Mouse (Mus musculus): ENCODE data around the gene Gsg1l.

Gsg1l gene

DNA sequence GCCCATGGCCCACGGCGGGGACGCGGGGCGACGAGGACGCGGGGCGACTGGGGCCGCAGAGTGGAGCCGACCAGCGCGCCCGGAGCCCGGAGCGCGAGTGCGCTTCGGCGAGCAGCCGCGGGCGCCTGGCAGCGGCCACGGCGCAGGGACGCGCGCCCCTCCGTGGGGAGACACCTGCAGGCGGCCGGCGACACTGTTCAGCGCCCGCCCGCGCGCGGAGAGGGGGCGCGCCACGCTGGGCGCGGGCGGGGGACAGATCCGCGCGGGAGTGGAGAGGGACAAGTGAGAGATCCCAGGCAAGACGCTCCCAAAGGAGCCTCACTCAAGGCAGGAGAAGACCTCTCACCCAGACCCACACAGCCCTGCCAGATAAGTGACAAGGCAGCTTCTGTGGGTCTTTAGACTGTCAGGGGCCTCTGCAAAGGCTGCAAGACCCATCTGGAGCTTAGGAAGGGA, at the start of gene Gsg1l:
Gsg1l (minus strand) TSS at position 126 of the 456 bp plus-strand sequence.
- DNase-seq (ENCODE audit: extremely low spot score, low read depth, low spot score): no peak

GRCm38 (mm10) chr7:126127673-126128072, 45.5 kb upstream of the Gsg1l start:
- no peak for DNase-seq (ENCODE audit: extremely low spot score, low read depth, low spot score)

DNA sequence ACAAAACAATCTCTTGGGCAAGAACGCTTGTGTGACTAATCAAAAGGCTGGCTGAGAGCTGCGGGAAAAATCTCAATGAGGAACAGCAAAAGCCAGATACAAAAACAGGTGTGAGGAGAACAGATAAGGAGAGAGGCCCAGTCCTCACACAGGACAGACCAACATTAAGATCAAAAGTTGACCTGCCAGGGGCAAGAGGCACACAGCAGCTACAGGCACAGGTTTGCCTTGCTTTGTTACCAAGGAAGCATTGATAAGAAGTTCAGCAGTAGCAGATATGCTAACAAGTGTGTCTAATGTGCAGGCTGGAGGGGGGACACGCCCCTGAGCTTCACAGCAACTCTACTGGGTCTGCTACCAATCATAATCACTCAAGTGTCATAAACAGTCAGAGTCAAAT, 44.3 kb upstream of the Gsg1l start:
- no peak for DNase-seq (ENCODE audit: extremely low spot score, low read depth, low spot score)

DNA sequence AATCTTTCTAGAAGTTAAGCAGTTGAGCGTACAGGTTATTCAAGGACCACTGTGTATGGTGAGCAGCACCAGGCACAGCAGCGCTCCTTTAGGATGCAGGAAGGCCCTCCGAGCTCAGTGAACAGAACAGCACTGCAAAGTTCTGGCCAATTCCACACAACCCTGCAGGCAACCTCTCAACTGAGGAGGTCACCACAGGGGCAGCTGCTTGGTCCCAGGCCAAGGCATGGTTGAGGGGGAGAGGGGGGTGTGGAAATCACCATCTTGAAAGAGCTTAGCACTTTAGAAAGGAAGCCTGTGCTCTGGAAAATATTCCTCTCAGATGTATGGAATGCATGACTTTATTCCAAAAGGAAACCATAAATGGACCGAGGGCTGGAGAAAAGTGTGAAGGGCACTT, 39.3 kb upstream of the Gsg1l start:
- DNase-seq (ENCODE audit: extremely low spot score, low read depth, low spot score): no peak

- no peak for DNase-seq (ENCODE audit: extremely low spot score, low read depth, low spot score)
Measured at GRCm38 (mm10) chr7:126119819-126120218, 37.6 kb upstream of the Gsg1l start.

DNA sequence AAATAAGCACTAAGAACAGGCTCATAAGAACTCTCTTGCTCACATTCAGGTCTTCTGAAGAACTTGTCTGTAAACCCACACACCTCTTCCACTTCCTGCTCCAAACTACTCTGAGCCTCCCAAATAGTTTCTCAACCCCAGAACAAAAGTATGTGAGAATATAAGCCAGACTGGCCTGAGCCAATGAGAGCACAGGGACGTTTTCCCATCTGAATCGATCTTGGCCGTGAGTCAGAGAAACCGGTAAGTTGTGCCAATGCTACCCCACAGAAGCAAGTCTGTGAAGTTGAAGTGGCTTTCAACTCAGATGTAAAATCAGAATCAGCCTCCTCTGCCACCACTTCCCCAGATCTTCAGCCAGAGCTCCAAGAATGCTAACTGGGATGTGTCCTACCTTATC, 31.1 kb upstream of the Gsg1l start:
- no peak for DNase-seq (ENCODE audit: extremely low spot score, low read depth, low spot score)

DNA sequence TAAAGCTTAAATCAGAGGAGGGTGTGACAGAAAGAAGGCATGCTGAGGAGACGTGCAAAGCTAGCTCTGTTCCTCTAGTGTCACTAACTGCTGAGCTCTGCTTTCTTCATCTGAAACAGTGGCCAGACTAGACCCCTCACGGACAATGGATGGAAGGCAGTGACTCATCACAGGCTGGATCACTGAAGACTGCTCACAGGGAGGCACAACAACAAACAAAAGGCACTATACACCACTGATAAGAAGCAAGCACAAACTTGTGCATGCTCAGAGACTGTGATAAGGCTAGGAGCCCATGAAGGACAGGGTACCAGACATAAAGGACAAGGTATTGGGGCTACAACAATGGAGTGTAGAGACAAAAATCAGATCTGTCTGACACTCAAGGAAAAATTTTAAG, 29.0 kb upstream of the Gsg1l start:
- DNase-seq (ENCODE audit: extremely low spot score, low read depth, low spot score): no peak

- no peak for DNase-seq (ENCODE audit: extremely low spot score, low read depth, low spot score)
Measured at GRCm38 (mm10) chr7:126109898-126110297, 27.7 kb upstream of the Gsg1l start.

- no peak for DNase-seq (ENCODE audit: extremely low spot score, low read depth, low spot score)
Measured at GRCm38 (mm10) chr7:126100440-126100839, 18.2 kb upstream of the Gsg1l start.

- no peak for DNase-seq (ENCODE audit: extremely low spot score, low read depth, low spot score)
Measured at GRCm38 (mm10) chr7:126099835-126100234, 17.6 kb upstream of the Gsg1l start.

- DNase-seq (ENCODE audit: extremely low spot score, low read depth, low spot score): no peak
Measured at GRCm38 (mm10) chr7:126099163-126099775, 17.1 kb upstream of the Gsg1l start.

DNA sequence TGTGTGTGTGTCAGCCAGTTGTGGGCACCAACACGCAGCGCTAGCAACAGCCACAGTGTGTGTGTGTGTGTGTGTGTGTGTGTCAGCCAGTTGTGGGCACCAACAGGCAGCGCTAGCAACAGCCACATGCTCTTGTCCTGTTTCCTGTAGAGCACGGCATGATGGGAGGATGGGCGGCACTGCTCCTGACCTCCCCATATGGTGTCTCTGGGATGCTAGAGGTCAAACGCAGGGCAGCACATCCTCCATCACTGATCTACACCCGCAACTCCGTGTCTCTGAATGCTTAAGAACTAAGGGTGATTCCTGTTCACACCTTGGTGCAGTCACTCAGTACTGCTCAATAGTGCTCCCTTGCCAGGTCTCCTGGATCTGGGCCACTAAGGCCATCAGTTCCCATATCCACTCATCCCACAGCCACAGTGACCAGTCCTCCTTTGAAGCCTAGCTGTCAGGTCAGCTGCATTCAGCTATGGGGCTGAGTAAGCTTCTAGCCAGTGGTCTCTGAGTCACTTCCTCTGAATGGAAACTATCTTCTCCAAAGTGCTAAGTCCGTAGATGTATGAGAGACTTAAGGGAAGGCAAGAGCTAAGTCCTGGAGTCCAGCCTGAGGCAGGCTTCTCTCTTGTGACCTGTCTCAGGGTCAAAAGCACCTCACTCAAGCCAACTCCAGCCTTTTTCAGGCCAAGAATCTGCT, 15.2 kb upstream of the Gsg1l start:
- DNase-seq (ENCODE audit: extremely low spot score, low read depth, low spot score): no peak

- no peak for DNase-seq (ENCODE audit: extremely low spot score, low read depth, low spot score)
Measured at GRCm38 (mm10) chr7:126096596-126096995, 14.4 kb upstream of the Gsg1l start.

- no peak for DNase-seq (ENCODE audit: extremely low spot score, low read depth, low spot score)
Measured at GRCm38 (mm10) chr7:126094738-126095137, 12.5 kb upstream of the Gsg1l start.

GRCm38 (mm10) chr7:126093162-126093561, 11.0 kb upstream of the Gsg1l start:
- DNase-seq (ENCODE audit: extremely low spot score, low read depth, low spot score): no peak

GRCm38 (mm10) chr7:126089782-126090181, 7.6 kb upstream of the Gsg1l start:
- peak; percentile 37 for DNase-seq (ENCODE audit: extremely low spot score, low read depth, low spot score)

DNA sequence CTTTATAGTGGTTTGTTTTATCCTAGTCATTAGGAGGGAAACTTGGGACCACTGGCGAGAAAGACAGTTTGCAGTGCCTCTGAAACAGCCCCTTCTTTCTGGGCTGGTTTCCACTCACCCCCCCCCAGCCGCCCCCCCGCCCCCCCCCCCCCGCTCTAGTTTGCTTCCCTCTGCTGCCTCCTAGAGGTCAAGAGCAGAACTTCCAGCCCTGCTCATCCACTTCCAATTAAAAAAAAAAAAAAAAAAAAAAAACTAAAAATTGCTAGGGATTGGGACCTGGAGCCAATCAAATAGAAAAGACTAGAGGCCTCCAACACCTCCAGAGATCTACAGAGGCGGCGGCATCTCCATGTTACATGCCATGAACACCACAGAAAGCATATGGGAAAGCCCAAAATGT, 5.9 kb upstream of the Gsg1l start:
- DNase-seq (ENCODE audit: extremely low spot score, low read depth, low spot score): no peak

- DNase-seq (ENCODE audit: extremely low spot score, low read depth, low spot score): no peak
Measured at GRCm38 (mm10) chr7:126087602-126088001, 5.4 kb upstream of the Gsg1l start.

DNA sequence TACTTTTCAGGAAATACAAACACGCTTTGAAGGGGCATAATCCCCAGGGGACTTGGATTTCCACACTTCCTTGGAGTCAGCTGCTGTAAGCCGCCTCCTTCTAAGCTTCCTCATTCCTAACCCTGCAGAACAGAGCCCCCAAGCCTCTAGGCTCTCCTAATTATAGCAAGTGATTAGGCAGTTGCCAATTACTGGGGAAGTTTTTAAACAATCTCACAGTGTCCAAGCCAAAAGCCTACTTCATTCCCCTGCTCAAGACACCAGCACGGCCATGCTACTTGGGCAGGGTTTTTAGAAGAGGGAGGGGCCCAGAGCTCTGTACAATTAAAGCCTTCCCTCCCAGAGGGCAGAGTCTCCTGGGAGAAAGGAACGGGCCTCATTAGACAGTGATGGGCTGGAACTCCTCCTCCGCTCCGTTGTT, 4.1 kb upstream of the Gsg1l start:
- DNase-seq (ENCODE audit: extremely low spot score, low read depth, low spot score): no peak

DNA sequence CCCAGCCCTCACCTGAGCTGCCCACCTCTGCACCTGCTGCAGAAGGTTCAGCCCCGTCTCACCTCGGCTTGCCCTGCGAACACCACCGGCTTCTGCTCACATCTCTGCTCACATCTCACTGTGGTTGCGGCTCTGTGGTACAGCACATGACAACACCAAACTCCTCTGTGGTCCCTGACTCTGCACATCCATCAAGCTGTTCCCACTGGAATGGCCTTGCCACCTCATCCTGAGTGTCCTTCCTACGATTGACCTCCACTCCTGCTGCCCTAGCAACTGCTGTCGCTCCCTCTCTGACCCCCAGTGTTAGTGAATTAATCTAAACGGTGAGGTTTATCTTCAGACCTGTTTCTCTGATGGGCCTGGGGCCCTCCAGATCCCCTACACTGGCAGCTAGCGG, 2.9 kb upstream of the Gsg1l start:
- DNase-seq (ENCODE audit: extremely low spot score, low read depth, low spot score): no peak

- no peak for DNase-seq (ENCODE audit: extremely low spot score, low read depth, low spot score)
Measured at GRCm38 (mm10) chr7:126083980-126084348, 1.8 kb upstream of the Gsg1l start.

DNA sequence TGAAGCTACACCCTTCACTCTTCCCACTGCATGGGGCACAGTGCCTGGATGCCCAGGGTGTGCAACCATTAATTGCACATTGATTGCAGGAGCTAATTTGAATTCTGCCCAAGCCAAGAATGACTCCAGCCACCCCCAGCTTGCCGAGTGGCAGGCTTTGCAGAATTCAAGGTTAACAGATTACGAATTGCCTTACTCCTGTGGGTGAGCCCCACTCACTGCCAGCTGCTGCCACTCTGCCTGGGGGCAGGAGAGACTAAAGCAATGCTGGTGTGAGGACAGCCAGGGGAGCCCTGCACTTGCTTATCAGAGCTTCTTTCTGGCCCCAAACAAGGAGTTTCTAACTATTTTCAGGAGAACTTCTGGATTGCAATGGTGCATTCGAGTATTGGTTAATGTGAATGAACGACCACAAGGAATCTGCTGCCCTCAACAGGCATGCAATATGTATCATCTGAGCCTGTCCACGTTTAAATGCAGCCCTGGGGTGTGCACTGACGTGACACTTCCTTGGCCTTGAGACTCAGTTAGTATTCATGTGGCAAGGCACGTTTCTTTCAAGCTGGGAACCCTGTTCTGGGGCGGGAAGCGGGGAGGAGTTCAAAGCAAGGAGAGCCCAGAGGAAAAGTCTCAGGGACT, 1.2 kb upstream of the Gsg1l start:
- DNase-seq (ENCODE audit: extremely low spot score, low read depth, low spot score): no peak
